ENCODE assay signal across 8 mouse cellular contexts in genomic region chr7:30309395-30310129, GRCm38 (mm10). TPM values are rescaled to one million over a fixed set of nuclear protein-coding genes. Genes with fewer than 3 reads are reported as not detected.
DNase-seq lines count a peak whose midpoint lies in the region; ATAC-seq lines count a peak whose summit lies in the region.

No protein-coding gene starts in this region.

- 65% methylated on average over 15 of the region's 15 CpGs for WGBS in kidney, embryonic 14.5 days
- 65% methylated on average over 15 of the region's 15 CpGs for WGBS in embryonic facial prominence, embryonic 10.5 days
- 71% methylated on average over 15 of the region's 15 CpGs for WGBS in hindbrain, embryonic 15.5 days
- WGBS in midbrain, embryonic 16.5 days: 58% methylated on average over 15 of the region's 15 CpGs

- H3K27me3 ChIP-seq in kidney, embryonic 14.5 days (ENCODE audit: control insufficient read depth, insufficient read depth, low read length): no peaks in the 10 kb centered on the region
- H3K27me3 ChIP-seq in embryonic facial prominence, embryonic 10.5 days (replicated peaks; ENCODE audit: low read depth, poor library complexity, severe bottlenecking): no peaks in the 10 kb centered on the region
- H3K27me3 ChIP-seq in hindbrain, embryonic 15.5 days: no peaks in the 10 kb centered on the region
- no peaks in the 10 kb centered on the region for H3K27me3 ChIP-seq in midbrain, embryonic 16.5 days (ENCODE audit: control insufficient read depth, insufficient read depth, low read depth, low read length)

- H3K9ac ChIP-seq in kidney, embryonic 14.5 days (ENCODE audit: low read depth, low read length): peak overlapping the region; percentile 62; the same call in 1 of the 2 replicates
- peak overlapping the region; percentile 65 for H3K9ac ChIP-seq in hindbrain, embryonic 15.5 days
- peak overlapping the region; percentile 73 for H3K9ac ChIP-seq in midbrain, embryonic 16.5 days (ENCODE audit: low read depth, low read length)

- H3K27ac ChIP-seq in kidney, embryonic 14.5 days (ENCODE audit: low read depth, low read length): no peak overlapping the region
- H3K27ac ChIP-seq in embryonic facial prominence, embryonic 10.5 days (replicated peaks): 0 out of 2 replicates have a peak overlapping the region, but pooled peaks have one; percentile 79
- H3K27ac ChIP-seq in hindbrain, embryonic 15.5 days (replicated peaks): no peak overlapping the region
- H3K27ac ChIP-seq in midbrain, embryonic 16.5 days (ENCODE audit: low read length): no peak overlapping the region

- no peaks in the 10 kb centered on the region for H3K9me3 ChIP-seq in kidney, embryonic 14.5 days (ENCODE audit: control insufficient read depth, low read length)
- H3K9me3 ChIP-seq in embryonic facial prominence, embryonic 10.5 days: no peaks in the 10 kb centered on the region
- H3K9me3 ChIP-seq in hindbrain, embryonic 15.5 days: no peaks in the 10 kb centered on the region
- H3K9me3 ChIP-seq in midbrain, embryonic 16.5 days (replicated peaks; ENCODE audit: control insufficient read depth, low read length, poor library complexity, severe bottlenecking): no peaks in the 10 kb centered on the region

- peak overlapping the region; percentile 84 for H3K4me2 ChIP-seq in kidney, embryonic 14.5 days (replicated peaks; ENCODE audit: low read depth, low read length)
- H3K4me2 ChIP-seq in hindbrain, embryonic 15.5 days: peak overlapping the region; percentile 85
- H3K4me2 ChIP-seq in midbrain, embryonic 16.5 days (ENCODE audit: low read length): peak overlapping the region; percentile 82

- no peak for ATAC-seq in kidney, embryonic 14.5 days (ENCODE audit: low FRiP score, low TSS enrichment)
- no peak for ATAC-seq in hindbrain, embryonic 15.5 days (ENCODE audit: low FRiP score, low read depth)
- ATAC-seq in midbrain, embryonic 16.5 days: no peak

- H3K36me3 ChIP-seq in kidney, embryonic 14.5 days (ENCODE audit: control insufficient read depth, insufficient read depth, low read length): peaks cover 14% of the 10 kb centered on the region
- H3K36me3 ChIP-seq in embryonic facial prominence, embryonic 10.5 days (replicated peaks): peaks cover 61% of the 10 kb centered on the region
- H3K36me3 ChIP-seq in hindbrain, embryonic 15.5 days: peaks cover 36% of the 10 kb centered on the region
- peaks cover 17% of the 10 kb centered on the region for H3K36me3 ChIP-seq in midbrain, embryonic 16.5 days (ENCODE audit: control insufficient read depth, insufficient read depth, low read length)

- H3K4me3 ChIP-seq in kidney, embryonic 14.5 days (ENCODE audit: low read length): peak overlapping the region; percentile 60
- peak overlapping the region; percentile 73 for H3K4me3 ChIP-seq in embryonic facial prominence, embryonic 10.5 days
- peak overlapping the region; percentile 83 for H3K4me3 ChIP-seq in hindbrain, embryonic 15.5 days
- H3K4me3 ChIP-seq in midbrain, embryonic 16.5 days (ENCODE audit: low read depth, low read length): peak overlapping the region; percentile 60

- DNase-seq in kidney, adult 11 months: no peak
- DNase-seq in embryonic facial prominence, embryonic 10.5 days (ENCODE audit: low spot score): no peak
- DNase-seq in left cerebral cortex, postnatal 25 days (ENCODE audit: low spot score in 2 of 2): no peak
- DNase-seq in adrenal gland, adult 2 months: no peak
- no peak for DNase-seq in layer of hippocampus, adult 8-10 months (ENCODE audit: low spot score in 2 of 2)

- intact Hi-C loops in left cerebral cortex, postnatal 25 days (cut with DNase I): no loop called here

- H3K4me1 ChIP-seq in kidney, embryonic 14.5 days (ENCODE audit: control insufficient read depth, insufficient read depth, low read length): peaks cover 12% of the 10 kb centered on the region; the same call in 1 of the 2 replicates
- peaks cover 32% of the 10 kb centered on the region for H3K4me1 ChIP-seq in embryonic facial prominence, embryonic 10.5 days
- peaks cover 24% of the 10 kb centered on the region for H3K4me1 ChIP-seq in hindbrain, embryonic 15.5 days (replicated peaks)
- peaks cover 17% of the 10 kb centered on the region for H3K4me1 ChIP-seq in midbrain, embryonic 16.5 days (ENCODE audit: control insufficient read depth, insufficient read depth, low read length)

RNA-seq across cellular contexts. Expression of gene Alkbh6, which starts 1.0 kb away (rescaled TPM):
- 85.5 and 112 TPM in 2 replicates for polyA plus RNA-seq in kidney, embryonic 14.5 days (2014; fragmentation: Nextera tagmentation; extraction: Ambion mirVana)
- 95.5 and 97.0 TPM in 2 replicates for polyA plus RNA-seq in embryonic facial prominence, embryonic 10.5 days (2016; fragmentation: Nextera tagmentation; extraction: Ambion mirVana)
- 121 and 135 TPM in 2 replicates for polyA plus RNA-seq in hindbrain, embryonic 15.5 days (2015; fragmentation: Nextera tagmentation; extraction: Ambion mirVana)
- 120 and 127 TPM in 2 replicates for polyA plus RNA-seq in midbrain, embryonic 16.5 days (2015; fragmentation: Nextera tagmentation; extraction: Ambion mirVana)
- 10 to 100 TPM; 63.6 to 64.4 TPM for total RNA-seq in left cerebral cortex, postnatal 25 days (2021)
- total RNA-seq in adrenal gland, adult 2 months (2021): 10 to 100 TPM; 57.8 to 73.6 TPM
- polyA plus RNA-seq in adrenal gland, adult 2 months (2012; rRNA removed): 276 and 312 TPM in 2 replicates
- total RNA-seq in layer of hippocampus, adult 8-10 months (2022): 10 to 100 TPM; 52.8 to 69.5 (median 65.3) TPM

RNA-seq across cellular contexts. Expression of gene Syne4, which starts 5.0 kb away (rescaled TPM):
- polyA plus RNA-seq in kidney, embryonic 14.5 days (2014; fragmentation: Nextera tagmentation; extraction: Ambion mirVana): 43.5 and 72.9 TPM in 2 replicates
- polyA plus RNA-seq in embryonic facial prominence, embryonic 10.5 days (2016; fragmentation: Nextera tagmentation; extraction: Ambion mirVana): 51.1 and 65.6 TPM in 2 replicates
- polyA plus RNA-seq in hindbrain, embryonic 15.5 days (2015; fragmentation: Nextera tagmentation; extraction: Ambion mirVana): 17.1 and 19.1 TPM in 2 replicates
- polyA plus RNA-seq in midbrain, embryonic 16.5 days (2015; fragmentation: Nextera tagmentation; extraction: Ambion mirVana): 13.4 and 16.0 TPM in 2 replicates
- 1 to 10 TPM; 8.4 to 8.7 TPM for total RNA-seq in left cerebral cortex, postnatal 25 days (2021)
- total RNA-seq in adrenal gland, adult 2 months (2021): 10 to 100 TPM; 18.8 to 34.5 TPM
- 51.8 and 59.1 TPM in 2 replicates for polyA plus RNA-seq in adrenal gland, adult 2 months (2012; rRNA removed)
- 10 to 100 TPM in 3 of 4 experiments, 1 to 10 TPM in 1; 9.6 to 21.2 (median 15.0) TPM for total RNA-seq in layer of hippocampus, adult 8-10 months (2022)

RNA-seq across cellular contexts. Expression of gene E130208F15Rik, which starts 12.0 kb away (rescaled TPM):
- polyA plus RNA-seq in kidney, embryonic 14.5 days (2014; fragmentation: Nextera tagmentation; extraction: Ambion mirVana): not detected in 2 replicates
- 2.1 TPM in 2 replicates for polyA plus RNA-seq in embryonic facial prominence, embryonic 10.5 days (2016; fragmentation: Nextera tagmentation; extraction: Ambion mirVana)
- polyA plus RNA-seq in hindbrain, embryonic 15.5 days (2015; fragmentation: Nextera tagmentation; extraction: Ambion mirVana): 0.98 TPM in 1 of 2 replicates, not detected in the other
- not detected in 2 replicates for polyA plus RNA-seq in midbrain, embryonic 16.5 days (2015; fragmentation: Nextera tagmentation; extraction: Ambion mirVana)
- under 1 TPM; 0.32 to 0.55 TPM for total RNA-seq in left cerebral cortex, postnatal 25 days (2021)
- 1 to 10 TPM; 1.2 to 1.6 TPM for total RNA-seq in adrenal gland, adult 2 months (2021)
- polyA plus RNA-seq in adrenal gland, adult 2 months (2012; rRNA removed): 2.0 and 2.7 TPM in 2 replicates
- under 1 TPM; 0.53 to 0.82 (median 0.66) TPM for total RNA-seq in layer of hippocampus, adult 8-10 months (2022)

RNA-seq across cellular contexts. Expression of gene Sdhaf1, which starts 14.1 kb away (rescaled TPM):
- polyA plus RNA-seq in kidney, embryonic 14.5 days (2014; fragmentation: Nextera tagmentation; extraction: Ambion mirVana): 20.6 and 21.5 TPM in 2 replicates
- 17.5 and 17.8 TPM in 2 replicates for polyA plus RNA-seq in embryonic facial prominence, embryonic 10.5 days (2016; fragmentation: Nextera tagmentation; extraction: Ambion mirVana)
- polyA plus RNA-seq in hindbrain, embryonic 15.5 days (2015; fragmentation: Nextera tagmentation; extraction: Ambion mirVana): 16.2 and 17.3 TPM in 2 replicates
- polyA plus RNA-seq in midbrain, embryonic 16.5 days (2015; fragmentation: Nextera tagmentation; extraction: Ambion mirVana): 15.2 and 16.9 TPM in 2 replicates
- total RNA-seq in left cerebral cortex, postnatal 25 days (2021): 1 to 10 TPM; 7.2 to 7.8 TPM
- 10 to 100 TPM in 1 of 2 experiments, 1 to 10 TPM in 1; 9.1 to 18.7 TPM for total RNA-seq in adrenal gland, adult 2 months (2021)
- polyA plus RNA-seq in adrenal gland, adult 2 months (2012; rRNA removed): 52.4 and 74.3 TPM in 2 replicates
- 1 to 10 TPM; 6.7 to 9.9 (median 8.4) TPM for total RNA-seq in layer of hippocampus, adult 8-10 months (2022)

RNA-seq across cellular contexts. Expression of gene Clip3, which starts 18.0 kb away (rescaled TPM):
- polyA plus RNA-seq in kidney, embryonic 14.5 days (2014; fragmentation: Nextera tagmentation; extraction: Ambion mirVana): 30.7 and 51.1 TPM in 2 replicates
- polyA plus RNA-seq in embryonic facial prominence, embryonic 10.5 days (2016; fragmentation: Nextera tagmentation; extraction: Ambion mirVana): 53.0 and 53.4 TPM in 2 replicates
- polyA plus RNA-seq in hindbrain, embryonic 15.5 days (2015; fragmentation: Nextera tagmentation; extraction: Ambion mirVana): 88.4 and 120 TPM in 2 replicates
- 100 and 124 TPM in 2 replicates for polyA plus RNA-seq in midbrain, embryonic 16.5 days (2015; fragmentation: Nextera tagmentation; extraction: Ambion mirVana)
- total RNA-seq in left cerebral cortex, postnatal 25 days (2021): 100 to 1,000 TPM; 467 to 489 TPM
- total RNA-seq in adrenal gland, adult 2 months (2021): 10 to 100 TPM; 27.9 to 28.7 TPM
- polyA plus RNA-seq in adrenal gland, adult 2 months (2012; rRNA removed): 10.2 and 17.3 TPM in 2 replicates
- total RNA-seq in layer of hippocampus, adult 8-10 months (2022): 100 to 1,000 TPM; 351 to 448 (median 412) TPM
